Mouse (Mus musculus): ENCODE results near the gene Plbd1.

- no peak for TF ChIP-seq EP300 (IDR thresholded peaks at IDR 0.05; ENCODE audit: insufficient read depth, low read depth, low read length)
- no peak for TF ChIP-seq CTCF (IDR thresholded peaks at IDR 0.05)
Measured at GRCm38 (mm10) chr6:136708597-136708996, 46.9 kb upstream of the Plbd1 start.
